Mouse (Mus musculus) urinary bladder, adult 2 months (tissue): ENCODE results near the gene Gm45902. TPM values are rescaled to one million over a fixed set of nuclear protein-coding genes. Genes with fewer than 3 reads are reported as not detected.
A peak's percentile ranks its signal among the peaks of the same experiment; 100 is the strongest.

Source experiments
- DNase-seq: peaks from one replicate; pipeline ENCODE4 v3.0.0; 2022; ENCODE audit warnings: low spot score
- polyA plus RNA-seq: library from polyadenylated mRNA; depleted of rRNA; stranded (reverse); fragments of >200 nt; gene quantifications from 2 replicates; pipeline ENCODE4 v1.2.3, GENCODE M21; 2012; rRNA removed

Gm45902 gene
- 1.5 and 1.7 TPM in 2 replicates for polyA plus RNA-seq

DNA sequence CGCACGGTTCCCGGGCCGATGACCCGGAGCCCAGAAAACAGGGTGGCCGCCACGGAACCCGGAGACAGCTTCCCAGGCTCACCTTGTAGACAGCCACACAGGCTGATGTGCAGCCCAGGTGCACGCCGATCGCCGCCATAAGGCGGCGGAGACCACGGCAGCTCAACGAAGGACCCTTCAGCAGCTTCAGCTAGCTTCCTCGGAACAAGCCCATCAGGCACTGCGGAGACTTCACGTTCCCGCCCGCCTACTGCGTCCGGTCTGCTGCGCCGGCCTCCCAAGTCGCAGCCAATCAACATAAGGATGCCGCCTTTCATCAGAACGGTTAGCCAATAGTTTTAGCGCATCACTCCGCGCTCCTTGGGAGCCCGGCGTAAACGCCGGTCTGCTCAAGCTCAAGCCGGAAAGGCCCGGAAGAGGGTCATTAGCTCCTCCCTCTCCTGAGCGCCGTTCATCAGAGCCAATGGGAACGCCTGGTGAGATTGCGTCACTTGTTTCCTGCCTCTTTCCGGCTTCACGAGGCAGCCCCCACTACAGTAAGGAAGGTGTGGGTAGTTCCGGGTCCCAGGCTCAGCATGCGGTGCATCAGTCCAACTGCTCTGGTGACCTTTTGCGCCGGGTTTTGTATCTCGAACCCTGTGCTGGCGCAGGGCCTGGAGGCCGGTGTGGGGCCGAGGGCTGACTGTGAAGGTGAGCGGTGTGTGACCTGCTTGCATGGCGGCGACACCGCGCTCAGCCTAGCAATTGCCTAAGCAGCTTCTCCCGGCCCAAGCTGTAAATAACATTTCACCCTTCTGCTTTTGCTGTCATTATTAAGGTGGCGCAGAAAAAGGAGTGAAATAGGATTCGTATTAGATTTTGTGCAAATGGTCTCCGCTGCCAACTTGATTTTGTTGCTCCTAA, at the start of gene Gm45902, which contains the start of the genes Hspa14 and Cdnf:
Gene Gm45902, minus strand, starts transcription at position 239 of the 903 bp plus-strand sequence.
Gene Hspa14, minus strand, starts transcription at position 263 of the 903 bp plus-strand sequence.
Gene Cdnf, plus strand, starts transcription at position 479 of the 903 bp plus-strand sequence.
- DNase-seq, result peak; percentile 83

DNA sequence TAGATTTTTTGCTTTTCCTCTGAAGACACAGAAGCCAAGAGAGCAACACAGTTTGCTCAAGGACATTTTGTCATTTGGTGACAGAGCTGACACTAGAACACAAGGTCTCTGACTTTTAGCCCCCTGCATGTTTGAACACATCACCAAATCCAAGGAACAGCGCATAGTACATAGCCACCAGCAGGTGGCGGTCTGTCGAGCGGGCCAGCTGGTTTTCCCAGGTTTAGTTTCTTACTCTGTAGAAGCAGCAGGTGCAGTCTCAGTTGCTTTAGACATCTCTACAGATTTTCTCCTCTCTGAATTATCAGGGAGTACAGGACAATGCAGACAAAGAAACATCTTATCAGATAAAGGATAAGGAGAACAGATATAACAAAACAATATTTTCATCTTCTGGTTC, 34.0 kb upstream of the Gm45902 start:
- DNase-seq, result peak; percentile 35

DNA sequence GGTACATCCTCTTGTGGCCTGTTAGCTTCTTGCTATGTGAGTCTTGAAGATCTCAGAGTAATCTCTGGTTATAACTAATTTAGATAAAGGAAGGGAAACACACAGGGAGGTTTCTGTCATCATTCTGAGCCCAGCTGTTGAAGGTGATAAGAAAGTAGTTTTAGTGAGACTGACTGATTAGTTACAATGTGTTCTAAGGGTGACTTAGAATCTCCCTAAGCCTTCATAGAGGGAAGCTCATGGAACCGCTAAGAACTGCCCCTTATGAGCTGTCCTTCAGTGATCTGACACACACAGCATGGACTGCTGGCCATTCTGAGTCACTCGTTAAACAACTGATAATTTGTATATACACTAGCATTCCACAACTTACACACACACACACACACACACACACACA, 33.5 kb upstream of the Gm45902 start:
- DNase-seq, result no peak

DNA sequence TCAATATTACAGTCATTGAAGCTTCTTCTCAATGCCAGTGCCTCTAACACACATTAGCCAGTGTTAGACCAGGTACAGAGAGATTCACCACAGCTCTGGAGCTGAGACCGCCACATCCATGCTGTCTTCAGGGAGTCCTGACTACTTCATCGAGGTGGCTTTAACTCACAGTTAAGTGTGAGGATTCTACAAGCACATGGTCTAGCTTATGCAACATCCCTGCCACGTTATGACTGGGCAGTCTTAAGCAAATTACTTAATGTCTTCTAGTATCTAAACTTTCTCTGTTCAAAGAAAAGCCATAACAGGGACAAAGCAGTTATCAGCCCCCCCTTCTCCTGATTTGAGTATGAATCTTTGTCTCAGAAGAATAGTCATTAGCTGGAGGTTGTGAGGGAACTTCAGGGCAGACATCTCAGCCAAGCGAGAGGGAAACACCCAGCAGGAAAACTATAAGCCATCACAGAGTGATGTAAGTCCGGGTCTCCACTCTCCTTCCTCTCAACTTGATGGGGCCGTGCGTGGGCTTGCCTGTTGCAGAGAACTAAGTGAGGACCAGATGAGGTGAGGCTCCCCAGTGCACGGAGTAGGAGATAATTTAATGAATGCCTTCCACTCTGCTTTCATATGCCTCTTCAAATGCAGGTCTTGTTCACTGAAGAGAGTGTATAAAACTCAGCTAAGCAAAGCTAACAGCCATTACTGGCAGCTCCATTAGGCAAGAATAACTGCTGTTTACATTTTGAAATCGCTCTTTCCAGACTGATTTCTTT, 28.9 kb upstream of the Gm45902 start:
- DNase-seq, result no peak

DNA sequence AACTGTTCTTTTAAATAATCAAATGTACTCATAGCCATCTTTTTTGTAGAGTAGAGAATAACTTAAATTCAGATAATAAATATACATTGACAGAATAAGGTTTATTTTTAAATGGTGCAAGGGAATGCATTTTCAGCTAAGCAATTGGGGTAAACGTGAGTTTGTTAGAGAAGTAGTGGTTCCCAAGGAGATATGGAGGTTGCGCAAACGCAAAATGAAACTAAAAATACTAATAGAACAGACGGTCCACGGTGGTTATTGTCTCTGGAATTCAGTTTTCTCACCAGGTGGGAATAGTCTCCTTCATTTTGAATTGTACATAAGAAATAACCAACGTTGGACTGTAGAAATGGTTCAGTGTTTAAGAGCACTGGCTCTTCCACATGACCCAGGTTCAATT, 13.7 kb upstream of the Gm45902 start:
- no peak for DNase-seq

DNA sequence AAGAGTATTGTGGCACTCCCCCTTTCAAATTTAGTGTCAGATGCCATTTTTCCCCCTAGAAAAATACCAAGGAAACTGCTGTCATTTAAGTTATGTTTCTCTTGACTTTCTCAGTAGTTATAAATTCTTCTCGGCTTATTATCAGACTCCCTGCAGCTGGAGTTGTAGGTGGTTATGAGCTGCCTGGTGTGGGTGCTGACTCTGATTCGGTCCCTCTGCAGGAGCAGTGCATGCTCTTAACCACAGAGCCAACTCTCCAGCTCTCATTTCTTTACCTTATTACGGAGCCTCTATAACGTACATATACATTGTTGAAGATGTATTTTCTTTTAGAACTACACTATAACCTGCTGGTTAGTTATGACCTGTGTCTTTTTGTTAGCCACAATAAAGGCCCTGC, 10.0 kb upstream of the Gm45902 start:
- DNase-seq, result no peak

DNA sequence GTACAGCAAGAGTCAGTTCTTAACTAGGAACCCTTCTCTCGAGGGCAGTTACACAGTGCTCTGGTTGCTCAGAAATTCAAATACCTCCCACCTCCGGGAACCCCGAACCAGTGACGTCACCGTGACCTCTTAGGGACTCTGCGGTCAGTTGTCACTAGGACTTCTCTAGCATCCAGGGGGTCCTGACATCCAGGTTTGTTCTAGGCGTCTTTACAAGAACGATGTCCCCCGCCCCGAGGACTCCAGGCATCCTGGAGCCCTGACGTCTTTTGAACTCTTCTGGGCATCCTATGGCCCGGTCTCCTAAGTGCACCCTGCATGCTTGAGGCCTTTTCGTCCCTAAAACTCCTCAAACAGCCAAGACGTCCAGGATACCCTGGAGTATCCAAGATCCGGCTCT, 514 bp downstream of the Gm45902 start:
- no peak for DNase-seq

DNA sequence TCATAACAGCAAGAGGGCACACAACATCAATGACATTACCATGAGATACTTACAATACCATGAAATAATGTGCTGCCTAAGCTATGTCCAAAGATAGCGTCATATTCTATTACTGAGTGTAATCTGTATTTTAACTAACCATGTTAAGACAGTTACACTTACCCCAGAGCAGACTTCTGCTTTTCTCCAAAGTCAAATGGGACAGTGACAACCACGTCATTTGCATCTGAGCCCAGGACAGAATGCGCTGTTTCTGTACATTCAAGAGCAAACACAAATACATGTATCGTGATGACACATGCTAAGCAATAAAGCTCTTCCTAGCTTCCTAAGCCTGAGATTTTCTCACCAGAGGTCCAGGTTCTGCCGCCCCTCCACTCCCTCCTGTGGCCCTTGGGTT, 11.7 kb downstream of the Gm45902 start:
- no peak for DNase-seq

DNA sequence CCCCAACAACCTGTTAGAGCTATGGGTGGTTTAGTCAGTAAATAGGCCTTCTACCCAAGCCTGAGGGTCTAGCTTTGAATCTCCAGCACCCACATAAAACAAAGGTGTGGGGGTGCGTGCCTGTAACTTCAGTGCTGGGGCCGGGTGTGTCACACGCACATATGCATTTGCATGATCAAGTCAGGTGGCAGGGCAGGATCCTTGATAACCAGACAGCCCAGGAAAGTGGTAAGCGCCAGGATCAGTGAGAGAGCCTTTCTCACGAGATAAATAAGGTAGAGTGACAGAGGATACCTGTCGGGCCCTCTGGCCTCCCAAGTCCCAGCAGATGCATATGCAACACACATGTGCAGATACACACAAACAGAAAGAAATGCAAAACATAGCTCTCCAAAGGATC, 13.0 kb downstream of the Gm45902 start:
- DNase-seq, result no peak

DNA sequence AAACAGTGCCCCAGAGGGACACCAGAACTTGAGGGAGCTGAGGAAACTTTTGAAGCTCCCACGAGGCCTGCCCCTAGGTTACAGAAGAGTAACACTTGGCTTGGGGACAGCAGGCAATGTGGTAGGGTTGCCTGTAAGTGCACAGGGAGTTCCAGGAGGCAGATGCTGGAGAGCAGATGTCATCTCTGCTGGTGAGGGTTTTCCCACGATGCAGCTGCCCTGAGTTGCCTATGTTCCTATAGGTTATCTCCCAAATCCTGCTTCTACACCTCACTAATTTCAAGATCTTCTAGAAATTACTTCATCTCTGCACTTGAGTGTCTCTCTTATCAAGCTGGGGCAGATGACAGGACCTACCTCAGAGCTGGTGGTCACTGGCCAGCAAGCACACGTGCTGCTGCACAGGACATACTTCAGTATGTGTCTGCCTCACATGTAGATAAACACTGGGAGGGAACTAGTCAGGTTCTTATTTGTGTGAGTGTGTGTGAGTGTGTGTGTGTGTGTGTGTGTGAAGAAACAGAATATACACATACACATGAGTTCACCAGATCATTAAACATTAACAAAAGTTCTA, 18.7 kb downstream of the Gm45902 start:
- no peak for DNase-seq

DNA sequence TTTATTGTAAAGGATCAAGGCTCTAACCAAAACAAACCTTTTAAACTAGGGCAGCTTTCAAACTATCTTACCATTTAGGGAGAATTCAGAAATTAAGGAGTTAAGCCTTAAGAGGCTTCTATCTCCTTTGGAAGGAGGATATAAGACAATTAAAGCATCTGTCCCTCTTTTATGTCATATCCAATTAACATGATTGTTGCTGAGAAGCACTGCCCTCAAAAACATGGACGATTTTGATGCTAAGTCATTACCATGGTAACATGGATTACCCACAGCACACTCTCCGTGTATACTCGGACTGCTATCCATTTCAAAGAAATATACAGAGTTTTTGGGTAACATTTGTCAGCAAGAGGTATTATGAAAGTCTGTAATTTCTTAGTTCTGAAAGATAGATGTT, 22.8 kb downstream of the Gm45902 start:
- DNase-seq, result no peak

DNA sequence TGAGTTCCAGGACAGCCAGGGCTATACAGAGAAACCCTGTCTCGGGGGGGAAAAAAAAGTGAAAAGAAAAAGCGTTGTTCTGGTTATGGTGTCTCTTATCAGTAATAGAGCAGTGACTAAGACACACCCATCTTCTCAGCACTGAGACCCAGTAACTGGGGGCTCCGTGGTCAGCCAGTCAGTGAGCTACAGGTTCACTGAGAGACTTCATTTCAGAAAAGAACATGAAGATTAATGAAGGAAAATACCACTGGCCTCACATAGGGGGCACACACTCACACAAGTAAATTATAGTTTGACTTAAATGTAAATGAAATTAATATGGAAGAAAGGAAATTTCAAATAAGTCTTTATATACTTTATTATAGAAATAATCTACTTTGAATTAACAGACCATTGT, 32.4 kb downstream of the Gm45902 start:
- no peak for DNase-seq

DNA sequence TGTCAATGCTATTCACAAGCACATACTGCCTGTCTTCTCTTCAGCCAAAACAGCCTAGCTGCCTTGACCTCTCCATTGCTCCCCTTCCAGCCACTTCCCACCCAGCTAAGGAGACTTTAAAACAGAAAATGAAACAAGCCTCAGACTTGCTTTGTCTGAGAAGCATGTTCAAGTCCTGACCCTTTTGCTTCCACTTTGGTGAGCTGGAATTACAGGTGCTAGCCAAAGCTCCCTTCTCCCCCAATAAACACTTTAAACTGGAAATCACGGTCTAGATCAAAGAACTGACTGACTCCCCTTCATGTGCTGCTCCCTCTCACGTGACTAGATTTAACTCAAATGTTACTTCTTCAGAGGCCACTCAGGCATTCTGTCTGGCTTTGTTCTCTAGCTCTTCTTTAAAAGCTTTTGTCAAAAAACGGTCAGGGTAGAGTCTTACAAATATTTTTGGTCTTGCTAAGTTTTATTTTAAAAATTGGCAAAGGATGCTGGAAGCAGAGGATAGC, 36.8 kb downstream of the Gm45902 start:
- no peak for DNase-seq

DNA sequence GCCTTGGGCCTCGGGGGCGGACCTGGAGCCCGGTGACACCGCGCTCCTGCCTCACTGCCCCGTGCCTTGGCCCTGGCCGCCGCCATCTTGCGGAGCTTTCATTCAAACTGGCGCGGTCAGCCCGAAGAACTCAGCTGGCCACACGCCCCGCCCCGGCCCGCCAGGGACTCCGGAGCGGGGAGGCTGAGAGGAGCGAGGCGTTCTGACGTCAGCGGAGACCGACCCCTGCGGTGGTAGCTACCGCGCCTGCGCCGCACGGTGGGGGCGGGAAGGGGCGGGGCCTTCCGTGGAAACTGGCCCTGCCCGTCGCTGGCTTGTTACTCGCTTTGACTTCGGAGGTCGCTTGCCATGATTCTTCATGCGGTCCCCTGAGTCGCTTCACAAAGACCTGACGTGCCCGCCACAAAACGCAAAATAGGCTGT, 37.7 kb downstream of the Gm45902 start, which contains the start of gene Suv39h2:
Gene Suv39h2, minus strand, starts transcription at position 171 of the 423 bp plus-strand sequence.
- peak; percentile 92 for DNase-seq

DNA sequence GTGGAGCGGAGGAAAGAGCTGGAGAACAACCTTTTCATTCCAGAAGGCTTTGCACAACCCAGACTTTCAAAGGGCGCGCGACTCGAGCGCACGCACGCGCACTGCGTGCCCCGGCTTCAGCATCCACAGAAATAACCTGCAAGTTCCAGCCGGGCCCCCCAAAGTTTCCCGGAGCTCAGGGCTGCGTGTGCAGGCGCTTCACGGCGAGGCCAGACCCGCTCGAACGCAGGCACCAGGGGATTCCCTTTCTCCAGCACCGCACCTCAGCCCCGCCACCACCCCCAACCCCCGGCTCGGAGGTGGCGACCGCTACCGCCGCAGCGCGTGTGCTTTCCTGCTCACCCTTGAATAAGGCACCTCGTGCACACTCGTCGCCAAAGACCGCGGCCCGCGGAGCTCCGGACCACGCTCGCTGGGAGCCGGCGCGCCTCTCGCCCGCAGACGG, 38.2 kb downstream of the Gm45902 start:
- peak; percentile 34 for DNase-seq

DNA sequence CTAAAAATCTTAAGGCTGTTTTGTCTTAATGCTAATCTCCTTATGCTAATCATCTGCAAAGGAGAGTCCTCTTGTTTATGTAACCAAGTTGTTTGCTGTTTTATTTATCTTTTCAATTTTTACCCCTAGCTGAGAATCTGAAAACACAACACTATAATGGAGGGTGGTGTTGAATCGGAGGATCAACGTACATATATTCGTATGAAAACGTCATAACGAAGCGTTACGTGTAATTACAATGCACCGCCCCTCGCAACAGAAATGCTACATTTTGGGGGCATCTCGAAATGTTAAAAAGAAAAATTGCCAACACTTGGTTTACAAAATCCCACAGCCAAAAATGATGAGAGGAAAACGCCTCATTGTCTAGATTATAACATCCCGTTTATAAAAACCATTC, 38.7 kb downstream of the Gm45902 start:
- DNase-seq, result no peak

DNA sequence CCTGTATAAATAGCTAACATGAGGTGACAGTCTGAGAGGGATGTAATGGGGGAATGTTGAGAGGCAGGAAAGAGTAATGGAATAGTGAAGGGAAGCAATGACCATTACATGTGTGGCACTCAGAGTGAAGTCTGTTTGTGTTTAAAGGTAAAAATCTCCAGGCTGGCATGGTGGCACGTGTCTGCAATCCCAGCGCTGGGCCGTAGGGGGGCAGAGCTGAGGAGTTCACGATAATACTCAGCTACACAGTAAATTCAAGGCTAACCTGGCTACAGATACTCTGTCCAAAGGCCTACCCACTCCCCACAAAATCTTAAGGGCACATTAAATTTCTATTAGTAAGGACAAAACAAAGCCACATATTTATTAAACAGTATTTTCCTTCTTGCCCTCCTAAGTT, 56.0 kb downstream of the Gm45902 start:
- DNase-seq, result no peak

Other genes with a start within 250 kb of the Gm45902 start
- 11.4 and 13.4 TPM in 2 replicates for gene Nmt2, start 228.6 kb downstream of the Gm45902 start, polyA plus RNA-seq
- gene Rpp38, start 180.1 kb downstream of the Gm45902 start, polyA plus RNA-seq, result 14.8 and 19.9 TPM in 2 replicates
- 0.34 TPM in 1 of 2 replicates, not detected in the other for gene Acbd7, start 176.6 kb downstream of the Gm45902 start, polyA plus RNA-seq
- not detected in 2 replicates for gene Olah, start 115.6 kb downstream of the Gm45902 start, polyA plus RNA-seq
- 0.22 and 0.29 TPM in 2 replicates for gene Meig1, start 90.1 kb downstream of the Gm45902 start, polyA plus RNA-seq
- gene Dclre1c, start 88.7 kb downstream of the Gm45902 start, polyA plus RNA-seq, result 9.7 and 11.9 TPM in 2 replicates
- 1.0 and 1.1 TPM in 2 replicates for gene Suv39h2, start 37.8 kb downstream of the Gm45902 start, polyA plus RNA-seq
- 41.5 and 51.4 TPM in 2 replicates for gene Hspa14, start within 50 bp of the Gm45902 start, polyA plus RNA-seq
- 3.8 and 5.3 TPM in 2 replicates for gene Cdnf, start 240 bp upstream of the Gm45902 start, polyA plus RNA-seq
- 30.9 and 37.2 TPM in 2 replicates for gene Fam107b, start 57.7 kb upstream of the Gm45902 start, polyA plus RNA-seq